Mouse (Mus musculus) hindbrain, postnatal 0 days (tissue): ENCODE results near the gene Gm19345. TPM values are rescaled to one million over a fixed set of nuclear protein-coding genes. Genes with fewer than 3 reads are reported as not detected.

Experiments used
- ATAC-seq: fragments of 200-750 bp; cut with Nextera tagmentation; 2 replicates; pipeline ENCODE4 v1.8.0; 2017; ENCODE audit warnings: mild to moderate bottlenecking, moderate TSS enrichment, moderate library complexity
- DNase-seq: peaks from one replicate; pipeline ENCODE4 v3.0.0-alpha.2; 2015; ENCODE audit warnings: low spot score
- H3K27ac ChIP-seq: fragments of 300-500 bp; sonication (generic); 2 replicates; pipeline ENCODE4 v1.5.1; 2014; ENCODE audit warnings: mild to moderate bottlenecking
- H3K27me3 ChIP-seq: fragments of 300-500 bp; sonication (generic); 2 replicates; pipeline ENCODE4 v1.6.1; 2014; ENCODE audit warnings: low read length, mixed read lengths; ENCODE audit not compliant: insufficient read depth
- H3K36me3 ChIP-seq: fragments of 300-500 bp; sonication (generic); 2 replicates; pipeline ENCODE4 v1.6.1; 2014; ENCODE audit warnings: low read length, mixed read lengths; ENCODE audit not compliant: insufficient read depth
- H3K4me1 ChIP-seq: fragments of 300-500 bp; sonication (generic); 2 replicates; pipeline ENCODE4 v1.6.1; 2014; ENCODE audit warnings: antibody characterized with exemption, low read length, mixed read lengths; ENCODE audit not compliant: insufficient read depth
- H3K4me2 ChIP-seq: fragments of 300-500 bp; sonication (generic); 2 replicates; pipeline ENCODE4 v1.6.1; 2014; ENCODE audit warnings: low read depth, mild to moderate bottlenecking, low read length, moderate library complexity, mixed read lengths
- H3K4me3 ChIP-seq: fragments of 300-500 bp; sonication (generic); 2 replicates; pipeline ENCODE4 v1.5.1; 2014; ENCODE audit warnings: low read length
- H3K9ac ChIP-seq: fragments of 300-500 bp; sonication (generic); replicated peaks from 2 replicates; pipeline ENCODE4 v1.6.1; 2014; ENCODE audit warnings: mild to moderate bottlenecking, low read length, moderate library complexity, mixed read lengths
- H3K9me3 ChIP-seq: fragments of 300-500 bp; sonication (generic); 2 replicates; pipeline ENCODE4 v1.6.1; 2016; ENCODE audit warnings: low read length, mixed read lengths
- CTCF ChIP-seq: IDR thresholded peaks from 2 replicates; pipeline ENCODE4 v1.5.1; 2016; ENCODE audit warnings: antibody characterized with exemption, control low read depth, low read depth
- WGBS: fragments of 180-500 bp; shearing (Covaris S2); extraction: QIAGEN DNeasy Blood & Tissue Kit; methylation state at CpG from one replicate; pipeline ENCODE4 v1.1.7; 2014; 5-methylcytosine and 5-hydroxymethylcytosine counted together
- polyA plus RNA-seq: library from polyadenylated mRNA; unstranded; fragments of >200 nt; fragmentation: Nextera tagmentation; extraction: Ambion mirVana; gene quantifications from 2 replicates; pipeline ENCODE4 v1.2.1, GENCODE M21; 2015
- total RNA-seq: library from RNA; depleted of rRNA; stranded (reverse); fragments of >200 nt; gene quantifications from 2 replicates; pipeline ENCODE4 v1.2.3, GENCODE M21; 2014; rRNA removed

Gm19345 gene
- total and polyA plus RNA-seq, 2 experiments from 2014 or later, result 16.1 to 53.7 TPM

DNA sequence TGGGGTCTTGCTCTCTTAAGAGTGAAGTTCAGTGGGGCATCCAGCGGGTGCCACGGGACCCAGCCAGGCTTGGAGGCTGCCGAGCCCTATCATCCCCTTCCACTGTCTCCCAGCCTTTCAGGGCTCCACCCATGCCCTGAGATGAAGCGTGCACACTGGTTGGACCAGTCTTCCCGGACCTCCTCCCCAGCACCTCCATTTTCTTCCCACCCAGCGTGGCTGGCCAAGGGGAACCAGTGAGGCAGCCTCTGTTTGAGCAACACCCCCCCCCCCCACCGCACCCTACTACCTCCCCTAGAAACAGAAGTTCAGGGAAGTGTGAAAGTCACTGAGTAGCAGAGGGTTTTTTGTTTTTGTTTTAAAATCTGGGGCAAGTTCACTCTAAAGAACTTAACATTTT is 36.0 kb downstream of the Gm19345 start, which contains the start of gene Ceacam19:
TSS of gene Ceacam19 (minus strand) at position 117 of the 400 bp plus-strand sequence.
- ATAC-seq (no peak), DNase-seq (no peak)
- Histone ChIP-seq H3K4me2 (no peak within 1 kb of the TSS), H3K9me3 (no peaks in the 10 kb centered on the region), H3K27me3 (no peaks in the 10 kb centered on the region), H3K27ac (no peak within 1 kb of the TSS), H3K4me1 (no peaks in the 10 kb centered on the region), H3K36me3 (no peaks in the 10 kb centered on the region), H3K9ac (no peak within 1 kb of the TSS), H3K4me3 (no peak within 1 kb of the TSS)
- WGBS, result 74% methylated on average over 7 of the region's 7 CpGs
- TF ChIP-seq CTCF, result no peak

DNA sequence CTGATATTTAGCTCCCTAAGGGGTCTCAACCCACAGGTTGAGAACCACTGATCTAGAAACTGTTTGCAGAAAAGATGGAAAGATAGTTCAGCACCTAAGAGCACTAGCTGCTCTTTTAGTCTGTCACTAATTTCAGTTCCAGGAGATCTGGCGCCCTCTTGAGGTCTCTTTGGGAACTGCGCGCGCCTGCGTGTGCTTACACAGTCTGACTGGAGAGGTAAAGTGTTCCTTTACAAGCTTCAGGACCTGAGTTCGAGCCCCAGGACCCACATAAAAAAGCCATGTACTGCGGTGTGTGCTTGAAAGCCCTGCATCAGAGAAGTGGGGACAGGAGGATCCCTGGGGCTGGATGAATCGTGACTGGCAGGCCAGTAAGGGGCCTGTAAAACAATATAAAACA is 38.1 kb downstream of the Gm19345 start:
- Histone ChIP-seq H3K4me3 (no peak overlapping the region), H3K9me3 (no peaks in the 10 kb centered on the region)
- 56% methylated on average over 8 of the region's 8 CpGs for WGBS

More for the DNA sequence above, 38.1 kb downstream of the Gm19345 start:
- no peaks in the 10 kb centered on the region for H3K36me3 ChIP-seq
- no peak overlapping the region for H3K27ac ChIP-seq
- H3K27me3 ChIP-seq, result no peaks in the 10 kb centered on the region
- TF ChIP-seq CTCF, result peak; percentile 72
- ATAC-seq (0 out of 2 replicates have a peak, but pooled peaks have one; percentile 7), DNase-seq (peak; percentile 33)
- no peaks in the 10 kb centered on the region for H3K4me1 ChIP-seq
- no peak overlapping the region for H3K9ac ChIP-seq
- no peak overlapping the region for H3K4me2 ChIP-seq

Other genes starting within 250 kb of the Gm19345 start
- 67.0 and 90.9 TPM in 2 replicates for gene Clasrp, start 247.5 kb upstream of the Gm19345 start, total RNA-seq
- 70.3 and 77.5 TPM in 2 replicates for gene Clasrp, start 247.5 kb upstream of the Gm19345 start, polyA plus RNA-seq
- gene Relb, start 222.6 kb upstream of the Gm19345 start, total RNA-seq, result 9.2 and 10.2 TPM in 2 replicates
- 6.5 and 6.9 TPM in 2 replicates for gene Relb, start 222.6 kb upstream of the Gm19345 start, polyA plus RNA-seq
- 178 and 187 TPM in 2 replicates for gene Clptm1, start 187.0 kb upstream of the Gm19345 start, total RNA-seq
- 135 and 142 TPM in 2 replicates for gene Clptm1, start 187.0 kb upstream of the Gm19345 start, polyA plus RNA-seq
- gene Apoc2, start 174.1 kb upstream of the Gm19345 start, total RNA-seq, result not detected in 2 replicates
- 0.38 TPM in 1 of 2 replicates, not detected in the other for gene Apoc2, start 174.1 kb upstream of the Gm19345 start, polyA plus RNA-seq
- not detected in 2 replicates for gene Gm44805, start 170.6 kb upstream of the Gm19345 start, total RNA-seq
- not detected in 2 replicates for gene Gm44805, start 170.6 kb upstream of the Gm19345 start, polyA plus RNA-seq
- gene Apoc4, start 170.5 kb upstream of the Gm19345 start, total RNA-seq, result not detected in 2 replicates
- gene Apoc4, start 170.5 kb upstream of the Gm19345 start, polyA plus RNA-seq, result not detected in 2 replicates
- gene Apoc1, start 159.3 kb upstream of the Gm19345 start, total RNA-seq, result 1.5 and 2.3 TPM in 2 replicates
- gene Apoc1, start 159.3 kb upstream of the Gm19345 start, polyA plus RNA-seq, result 13.9 and 14.2 TPM in 2 replicates
- gene Apoe, start 152.8 kb upstream of the Gm19345 start, total RNA-seq, result 2,123 and 2,525 TPM in 2 replicates
- 3,307 and 3,685 TPM in 2 replicates for gene Apoe, start 152.8 kb upstream of the Gm19345 start, polyA plus RNA-seq
- 147 and 151 TPM in 2 replicates for gene Tomm40, start 136.6 kb upstream of the Gm19345 start, total RNA-seq
- 172 and 173 TPM in 2 replicates for gene Tomm40, start 136.6 kb upstream of the Gm19345 start, polyA plus RNA-seq
- gene Nectin2, start 101.5 kb upstream of the Gm19345 start, total RNA-seq, result 68.9 and 76.5 TPM in 2 replicates
- gene Nectin2, start 101.5 kb upstream of the Gm19345 start, polyA plus RNA-seq, result 55.6 and 57.5 TPM in 2 replicates
- 43.2 and 50.7 TPM in 2 replicates for gene Bcam, start 81.0 kb upstream of the Gm19345 start, total RNA-seq
- gene Bcam, start 81.0 kb upstream of the Gm19345 start, polyA plus RNA-seq, result 29.0 and 30.7 TPM in 2 replicates
- not detected in 2 replicates for gene Cblc, start 55.2 kb upstream of the Gm19345 start, total RNA-seq
- 0.46 and 0.55 TPM in 2 replicates for gene Cblc, start 55.2 kb upstream of the Gm19345 start, polyA plus RNA-seq
- gene Bcl3, start 29.2 kb upstream of the Gm19345 start, total RNA-seq, result 0.40 and 0.89 TPM in 2 replicates
- 0.66 and 1.1 TPM in 2 replicates for gene Bcl3, start 29.2 kb upstream of the Gm19345 start, polyA plus RNA-seq
- gene Ceacam16, start 9.3 kb downstream of the Gm19345 start, total RNA-seq, result not detected in 2 replicates
- gene Ceacam16, start 9.3 kb downstream of the Gm19345 start, polyA plus RNA-seq, result 0.86 and 0.89 TPM in 2 replicates
- gene Ceacam19, start 36.0 kb downstream of the Gm19345 start, total RNA-seq, result not detected in 2 replicates
- gene Ceacam19, start 36.0 kb downstream of the Gm19345 start, polyA plus RNA-seq, result not detected in 2 replicates
- gene Pvr, start 69.2 kb downstream of the Gm19345 start, total RNA-seq, result 9.2 and 11.7 TPM in 2 replicates
- gene Pvr, start 69.2 kb downstream of the Gm19345 start, polyA plus RNA-seq, result 6.1 and 7.0 TPM in 2 replicates
- gene Igsf23, start 98.8 kb downstream of the Gm19345 start, total RNA-seq, result not detected in 2 replicates
- not detected in 2 replicates for gene Igsf23, start 98.8 kb downstream of the Gm19345 start, polyA plus RNA-seq
- not detected in 2 replicates for gene Ceacam20, start 113.4 kb downstream of the Gm19345 start, total RNA-seq
- not detected in 2 replicates for gene Ceacam20, start 113.4 kb downstream of the Gm19345 start, polyA plus RNA-seq
- not detected in 2 replicates for gene Nlrp9b, start 139.5 kb downstream of the Gm19345 start, total RNA-seq
- not detected in 2 replicates for gene Nlrp9b, start 139.5 kb downstream of the Gm19345 start, polyA plus RNA-seq
- gene Vmn1r91, start 247.7 kb downstream of the Gm19345 start, total RNA-seq, result not detected in 2 replicates
- not detected in 2 replicates for gene Vmn1r91, start 247.7 kb downstream of the Gm19345 start, polyA plus RNA-seq